Mouse (Mus musculus) intestine, embryonic 14.5 days (tissue): ENCODE measurements around the gene Pla2g4f. TPM values are rescaled to one million over a fixed set of nuclear protein-coding genes. Genes with fewer than 3 reads are reported as not detected.

ENCODE experiments used
- ATAC-seq: fragments of 200-750 bp; cut with Nextera tagmentation; replicated peaks from 2 replicates; pipeline ENCODE4 v1.8.0; 2017; ENCODE audit warnings: low read depth, moderate number of reproducible peaks, moderate TSS enrichment, moderate library complexity; ENCODE audit not compliant: low FRiP score, low TSS enrichment
- DNase-seq: peaks from one replicate; pipeline ENCODE4 v3.0.0-alpha.2; 2018; ENCODE audit warnings: low spot score
- H3K27ac ChIP-seq: fragments of 300-500 bp; sonication (generic); 2 replicates; pipeline ENCODE4 v1.5.1; 2014; ENCODE audit warnings: low read depth, mild to moderate bottlenecking, control low read depth
- H3K27me3 ChIP-seq: fragments of 300-500 bp; sonication (generic); replicated peaks from 2 replicates; pipeline ENCODE4 v1.6.1; 2014; ENCODE audit warnings: low read length, control low read depth; ENCODE audit not compliant: control insufficient read depth, insufficient read depth
- H3K36me3 ChIP-seq: fragments of 300-500 bp; sonication (generic); 2 replicates; pipeline ENCODE4 v1.6.1; 2014; ENCODE audit warnings: low read length, control low read depth; ENCODE audit not compliant: control insufficient read depth, insufficient read depth
- H3K4me1 ChIP-seq: fragments of 300-500 bp; sonication (generic); replicated peaks from 2 replicates; pipeline ENCODE4 v1.6.1; 2014; ENCODE audit warnings: low read length, control low read depth, mixed read lengths; ENCODE audit not compliant: control insufficient read depth, insufficient read depth
- H3K4me2 ChIP-seq: fragments of 300-500 bp; sonication (generic); 2 replicates; pipeline ENCODE4 v1.6.1; 2014; ENCODE audit warnings: low read length
- H3K4me3 ChIP-seq: fragments of 300-500 bp; sonication (generic); 2 replicates; pipeline ENCODE4 v1.5.1; 2014; ENCODE audit warnings: low read depth, low read length, control low read depth, mixed read lengths
- H3K9ac ChIP-seq: fragments of 300-500 bp; sonication (generic); 2 replicates; pipeline ENCODE4 v1.6.1; 2014; ENCODE audit warnings: mild to moderate bottlenecking, low read length
- H3K9me3 ChIP-seq: fragments of 300-500 bp; sonication (generic); 2 replicates; pipeline ENCODE4 v1.6.1; 2016; ENCODE audit warnings: low read length, control low read depth; ENCODE audit not compliant: control insufficient read depth
- WGBS: fragments of 180-500 bp; shearing (Covaris S2); extraction: QIAGEN DNeasy Blood & Tissue Kit; methylation state at CpG from one replicate; pipeline ENCODE4 v1.1.7; 2014; 5-methylcytosine and 5-hydroxymethylcytosine counted together
- polyA plus RNA-seq: library from polyadenylated mRNA; unstranded; fragments of >200 nt; fragmentation: Nextera tagmentation; extraction: Ambion mirVana; gene quantifications from 2 replicates; pipeline ENCODE4 v1.2.1, GENCODE M21; 2014

Pla2g4f gene
- polyA plus RNA-seq, 1 experiment from 2014 or later: 0.11 TPM

GRCm38 (mm10) chr2:120265523-120265922, 48.4 kb downstream of the Pla2g4f start:
- no peak overlapping the region for H3K4me2 ChIP-seq
- H3K9ac ChIP-seq: no peak overlapping the region
- H3K36me3 ChIP-seq: no peaks in the 10 kb centered on the region
- H3K27me3 ChIP-seq: no peaks in the 10 kb centered on the region
- no peaks in the 10 kb centered on the region for H3K9me3 ChIP-seq
- no peaks in the 10 kb centered on the region for H3K4me1 ChIP-seq
- DNase-seq (no peak), ATAC-seq (no peak)
- 77% methylated on average over 6 of the region's 6 CpGs for WGBS
- H3K4me3 ChIP-seq: no peak overlapping the region
- H3K27ac ChIP-seq: no peak overlapping the region

- Histone ChIP-seq H3K4me3 (no peak overlapping the region), H3K36me3 (no peaks in the 10 kb centered on the region), H3K9ac (no peak overlapping the region), H3K4me1 (no peaks in the 10 kb centered on the region), H3K4me2 (no peak overlapping the region), H3K27me3 (no peaks in the 10 kb centered on the region), H3K27ac (no peak overlapping the region), H3K9me3 (no peaks in the 10 kb centered on the region)
- DNase-seq (no peak), ATAC-seq (no peak)
- WGBS: 67% methylated on average over 10 of the region's 10 CpGs
Observed at GRCm38 (mm10) chr2:120264858-120265257, 49.1 kb downstream of the Pla2g4f start.

- Histone ChIP-seq H3K4me2 (no peak overlapping the region), H3K36me3 (no peaks in the 10 kb centered on the region), H3K9ac (no peak overlapping the region), H3K27me3 (no peaks in the 10 kb centered on the region), H3K9me3 (no peaks in the 10 kb centered on the region), H3K4me1 (no peaks in the 10 kb centered on the region), H3K27ac (no peak overlapping the region), H3K4me3 (no peak overlapping the region)
- 26% methylated on average over 1 of the region's 1 CpGs for WGBS
- DNase-seq (no peak), ATAC-seq (no peak)
Observed at GRCm38 (mm10) chr2:120262876-120263275, 51.1 kb downstream of the Pla2g4f start.

GRCm38 (mm10) chr2:120261346-120261745, 52.6 kb downstream of the Pla2g4f start:
- no peak overlapping the region for H3K4me2 ChIP-seq
- ATAC-seq (no peak), DNase-seq (no peak)
- no peaks in the 10 kb centered on the region for H3K27me3 ChIP-seq
- H3K4me3 ChIP-seq: no peak overlapping the region
- no peak overlapping the region for H3K9ac ChIP-seq
- H3K9me3 ChIP-seq: no peaks in the 10 kb centered on the region
- WGBS: 81% methylated on average over 3 of the region's 3 CpGs
- no peak overlapping the region for H3K27ac ChIP-seq
- H3K36me3 ChIP-seq: no peaks in the 10 kb centered on the region
- H3K4me1 ChIP-seq: no peaks in the 10 kb centered on the region

- no peak for ATAC-seq
- Histone ChIP-seq H3K4me3 (no peak overlapping the region), H3K9me3 (no peaks in the 10 kb centered on the region), H3K27me3 (no peaks in the 10 kb centered on the region), H3K36me3 (no peaks in the 10 kb centered on the region), H3K9ac (no peak overlapping the region), H3K27ac (no peak overlapping the region), H3K4me1 (no peaks in the 10 kb centered on the region), H3K4me2 (no peak overlapping the region)
- no peak for DNase-seq
Observed at GRCm38 (mm10) chr2:120256259-120256658, 57.7 kb downstream of the Pla2g4f start.

- no peak for ATAC-seq
- 91% methylated on average over 6 of the region's 6 CpGs for WGBS
- Histone ChIP-seq H3K4me3 (no peak overlapping the region), H3K4me2 (no peak overlapping the region), H3K9me3 (no peaks in the 10 kb centered on the region), H3K27ac (no peak overlapping the region), H3K27me3 (no peaks in the 10 kb centered on the region), H3K9ac (no peak overlapping the region), H3K4me1 (no peaks in the 10 kb centered on the region), H3K36me3 (no peaks in the 10 kb centered on the region)
- no peak for DNase-seq
Observed at GRCm38 (mm10) chr2:120252644-120253043, 61.3 kb downstream of the Pla2g4f start.

Other genes with a start within 250 kb of the Pla2g4f start
- gene Ehd4, start 159.6 kb downstream of the Pla2g4f start, polyA plus RNA-seq: 35.4 and 36.5 TPM in 2 replicates
- gene Pla2g4e, start 68.8 kb downstream of the Pla2g4f start, polyA plus RNA-seq: 0.05 and 0.07 TPM in 2 replicates
- gene Pla2g4d, start 25.0 kb downstream of the Pla2g4f start, polyA plus RNA-seq: 0.04 and 0.09 TPM in 2 replicates
- gene Vps39, start 39.0 kb upstream of the Pla2g4f start, polyA plus RNA-seq: 24.6 and 25.1 TPM in 2 replicates
- 7.4 and 9.4 TPM in 2 replicates for gene Ganc, start 89.7 kb upstream of the Pla2g4f start, polyA plus RNA-seq
- 12.4 and 13.8 TPM in 2 replicates for gene Tmem87a, start 89.9 kb upstream of the Pla2g4f start, polyA plus RNA-seq
- gene Capn3, start 141.9 kb upstream of the Pla2g4f start, polyA plus RNA-seq: 1.5 and 2.3 TPM in 2 replicates
- 64.5 and 66.1 TPM in 2 replicates for gene Zfp106, start 249.7 kb upstream of the Pla2g4f start, polyA plus RNA-seq